Mouse (Mus musculus) E14TG2a.4 (cell line): ENCODE measurements at regions not wholly inside any gene's neighbourhood (a gene's known extent, or its start where the extent isn't known, plus 50 kb on each side); places are given as distances from the start of the nearest gene placed in this dataset.

Source experiments
- CTCF ChIP-seq: conservative IDR thresholded peaks from 2 replicates; pipeline ENCODE4 v1.5.1; 2014; ENCODE audit warnings: low read length
- NANOG ChIP-seq: IDR thresholded peaks from 2 replicates; pipeline ENCODE4 v1.6.1; 2014; ENCODE audit warnings: borderline replicate concordance, low read length, mixed read lengths

DNA sequence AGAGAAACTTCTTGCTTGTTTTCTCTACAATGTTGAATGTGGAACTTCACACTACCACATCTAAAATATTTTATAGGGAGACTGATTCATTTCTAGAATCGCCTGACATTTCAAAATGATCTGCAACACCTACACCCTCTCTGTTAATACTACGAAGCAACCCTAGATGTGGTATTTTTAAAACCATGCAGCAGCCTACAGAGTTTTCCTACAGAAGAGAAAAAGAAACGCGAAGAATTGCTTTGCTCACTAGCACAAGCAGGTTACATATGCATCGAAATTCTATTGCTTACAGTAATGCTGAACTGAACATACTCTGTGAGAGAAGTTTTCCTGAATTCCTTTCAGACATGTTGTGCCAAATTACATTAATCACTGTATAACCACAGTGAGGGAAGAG is 488.7 kb downstream of the Fat4 start:
- TF ChIP-seq CTCF, result no peak
- TF ChIP-seq NANOG, result no peak
